Mouse (Mus musculus) midbrain, embryonic 12.5 days (tissue): ENCODE data around the gene Fam89a. TPM values are rescaled to one million over a fixed set of nuclear protein-coding genes. Genes with fewer than 3 reads are reported as not detected.

ENCODE experiments used
- ATAC-seq: fragments of 200-750 bp; cut with Nextera tagmentation; 2 replicates; pipeline ENCODE4 v1.8.0; 2017; ENCODE audit warnings: low read depth, moderate TSS enrichment, moderate library complexity; ENCODE audit not compliant: low FRiP score
- H3K27ac ChIP-seq: fragments of 300-500 bp; sonication (generic); replicated peaks from 2 replicates; pipeline ENCODE4 v1.5.1; 2016; ENCODE audit warnings: mild to moderate bottlenecking
- H3K27me3 ChIP-seq: fragments of 300-500 bp; sonication (generic); 2 replicates; pipeline ENCODE4 v1.6.1; 2016; ENCODE audit warnings: mild to moderate bottlenecking
- H3K36me3 ChIP-seq: fragments of 300-500 bp; sonication (generic); 2 replicates; pipeline ENCODE4 v1.6.1; 2016
- H3K4me1 ChIP-seq: fragments of 300-500 bp; sonication (generic); 2 replicates; pipeline ENCODE4 v1.6.1; 2016
- H3K4me2 ChIP-seq: fragments of 300-500 bp; sonication (generic); replicated peaks from 2 replicates; pipeline ENCODE4 v1.6.1; 2016; ENCODE audit warnings: mild to moderate bottlenecking, moderate library complexity
- H3K4me3 ChIP-seq: fragments of 300-500 bp; sonication (generic); 2 replicates; pipeline ENCODE4 v1.5.1; 2016; ENCODE audit warnings: mild to moderate bottlenecking
- H3K9ac ChIP-seq: fragments of 300-500 bp; sonication (generic); replicated peaks from 2 replicates; pipeline ENCODE4 v1.6.1; 2016; ENCODE audit warnings: mild to moderate bottlenecking, moderate library complexity
- H3K9me3 ChIP-seq: fragments of 300-500 bp; sonication (generic); 2 replicates; pipeline ENCODE4 v1.6.1; 2016; ENCODE audit warnings: mild to moderate bottlenecking
- WGBS: fragments of 180-500 bp; shearing (Covaris S2); methylation state at CpG from one replicate; pipeline ENCODE4 v1.1.7; 2016; 5-methylcytosine and 5-hydroxymethylcytosine counted together
- polyA plus RNA-seq: library from polyadenylated mRNA; unstranded; fragments of >200 nt; fragmentation: Nextera tagmentation; extraction: Ambion mirVana; gene quantifications from 2 replicates; pipeline ENCODE4 v1.2.1, GENCODE M21; 2016

The Fam89a gene
- polyA plus RNA-seq, 1 experiment from 2014 or later = 1.1 TPM

GRCm38 (mm10) chr8:124751191-124751590, 441 bp downstream of the Fam89a start:
- H3K27me3 ChIP-seq = peaks cover 61% of the 10 kb centered on the region
- peak overlapping the region; percentile 77 for H3K4me2 ChIP-seq
- H3K36me3 ChIP-seq = no peaks in the 10 kb centered on the region
- ATAC-seq = no peak
- peaks cover 14% of the 10 kb centered on the region; the same call in 1 of the 2 replicates for H3K4me1 ChIP-seq
- under 1% methylated on average over 31 of the region's 31 CpGs for WGBS
- peak overlapping the region; percentile 48 for H3K4me3 ChIP-seq
- peak overlapping the region; percentile 12; the same call in 1 of the 2 replicates for H3K9ac ChIP-seq
- H3K27ac ChIP-seq = no peak overlapping the region
- H3K9me3 ChIP-seq = no peaks in the 10 kb centered on the region

DNA sequence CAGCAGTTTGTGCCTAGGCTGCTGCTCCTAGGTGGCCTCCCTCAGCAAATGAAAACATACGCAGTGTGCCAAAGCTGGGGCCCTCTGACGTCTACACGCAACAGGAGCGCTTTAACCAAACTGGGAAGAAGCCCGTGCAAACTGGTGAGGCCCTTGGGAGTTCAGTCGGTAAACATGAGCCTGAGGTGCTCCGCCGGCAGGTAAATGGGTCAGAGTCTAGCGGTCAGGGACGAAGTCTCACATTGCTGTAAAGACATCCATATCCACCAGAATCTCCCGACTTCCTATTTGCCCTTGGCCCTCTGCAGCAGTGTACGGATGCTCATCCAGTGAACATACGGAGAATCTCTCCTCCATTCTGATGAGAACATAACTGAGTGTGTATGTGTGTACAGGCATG, 5.0 kb downstream of the Fam89a start:
- Histone ChIP-seq H3K9me3 (no peaks in the 10 kb centered on the region), H3K27me3 (peaks cover 28% of the 10 kb centered on the region), H3K4me3 (no peak overlapping the region), H3K36me3 (no peaks in the 10 kb centered on the region), H3K27ac (no peak overlapping the region), H3K4me1 (peaks cover 9% of the 10 kb centered on the region; the same call in 1 of the 2 replicates), H3K9ac (no peak overlapping the region), H3K4me2 (no peak overlapping the region)
- no peak for ATAC-seq
- 78% methylated on average over 13 of the region's 13 CpGs for WGBS

DNA sequence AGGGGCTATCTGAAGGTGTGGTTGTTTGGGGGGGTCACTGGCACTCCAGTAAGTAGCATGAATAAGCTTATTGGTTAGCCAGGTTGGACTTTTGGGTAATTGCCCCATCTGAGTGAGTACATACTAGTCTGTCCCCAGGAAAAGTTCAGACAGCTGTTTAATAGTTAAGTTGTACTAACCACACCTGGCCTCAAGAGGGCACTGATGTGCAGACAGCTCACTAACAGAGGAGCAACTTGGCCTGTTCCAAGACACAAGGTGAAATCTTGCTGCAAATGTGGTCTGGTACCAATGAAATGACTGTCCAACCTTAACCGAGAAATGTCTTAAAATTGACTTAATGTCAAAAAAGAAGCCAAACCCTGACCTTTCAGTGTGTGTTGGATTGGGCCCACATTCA, 12.4 kb downstream of the Fam89a start:
- Histone ChIP-seq H3K27ac (no peak overlapping the region), H3K27me3 (no peaks in the 10 kb centered on the region), H3K9ac (no peak overlapping the region), H3K4me1 (no peaks in the 10 kb centered on the region), H3K4me2 (no peak overlapping the region), H3K36me3 (peaks cover 29% of the 10 kb centered on the region), H3K9me3 (no peaks in the 10 kb centered on the region), H3K4me3 (no peak overlapping the region)
- WGBS = 92% methylated on average over 1 of the region's 1 CpGs
- no peak for ATAC-seq

DNA sequence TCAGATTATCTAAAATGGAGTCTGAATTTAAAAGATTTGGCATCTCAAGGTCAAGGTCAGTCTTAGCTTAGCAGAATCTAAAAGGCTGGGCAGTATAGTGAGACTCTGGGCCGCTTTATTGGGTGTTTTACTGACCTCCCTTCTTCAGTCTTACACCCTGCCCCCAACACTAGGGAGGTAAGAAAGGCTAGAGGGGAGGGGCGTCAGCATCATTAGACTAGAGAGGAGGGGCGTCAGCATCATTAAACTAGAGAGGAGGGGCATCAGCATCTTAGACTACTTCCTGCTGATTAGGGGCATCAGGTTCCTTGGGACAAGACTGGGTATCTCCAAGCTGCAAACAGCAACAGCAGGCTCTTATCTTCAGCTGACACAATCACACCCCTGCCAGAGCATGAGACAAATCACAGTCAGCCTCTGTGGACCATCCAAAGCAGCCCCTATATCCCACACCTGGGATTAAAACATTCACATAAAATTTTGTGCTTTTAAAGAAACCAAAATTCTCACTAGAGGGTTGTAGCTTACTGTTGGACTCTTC, 16.2 kb downstream of the Fam89a start:
- Histone ChIP-seq H3K9ac (no peak overlapping the region), H3K9me3 (no peaks in the 10 kb centered on the region), H3K27me3 (no peaks in the 10 kb centered on the region), H3K36me3 (peaks cover 59% of the 10 kb centered on the region), H3K4me1 (no peaks in the 10 kb centered on the region), H3K4me2 (no peak overlapping the region), H3K27ac (no peak overlapping the region), H3K4me3 (no peak overlapping the region)
- WGBS = 59% methylated on average over 3 of the region's 3 CpGs
- no peak for ATAC-seq

- no peak overlapping the region for H3K9ac ChIP-seq
- no peaks in the 10 kb centered on the region for H3K27me3 ChIP-seq
- H3K4me3 ChIP-seq = no peak overlapping the region
- ATAC-seq = no peak
- peaks cover 85% of the 10 kb centered on the region for H3K36me3 ChIP-seq
- 92% methylated on average over 8 of the region's 8 CpGs for WGBS
- no peaks in the 10 kb centered on the region for H3K4me1 ChIP-seq
- no peak overlapping the region for H3K27ac ChIP-seq
- H3K9me3 ChIP-seq = no peaks in the 10 kb centered on the region
- H3K4me2 ChIP-seq = no peak overlapping the region
Measured at GRCm38 (mm10) chr8:124732828-124733227, 18.8 kb downstream of the Fam89a start.

DNA sequence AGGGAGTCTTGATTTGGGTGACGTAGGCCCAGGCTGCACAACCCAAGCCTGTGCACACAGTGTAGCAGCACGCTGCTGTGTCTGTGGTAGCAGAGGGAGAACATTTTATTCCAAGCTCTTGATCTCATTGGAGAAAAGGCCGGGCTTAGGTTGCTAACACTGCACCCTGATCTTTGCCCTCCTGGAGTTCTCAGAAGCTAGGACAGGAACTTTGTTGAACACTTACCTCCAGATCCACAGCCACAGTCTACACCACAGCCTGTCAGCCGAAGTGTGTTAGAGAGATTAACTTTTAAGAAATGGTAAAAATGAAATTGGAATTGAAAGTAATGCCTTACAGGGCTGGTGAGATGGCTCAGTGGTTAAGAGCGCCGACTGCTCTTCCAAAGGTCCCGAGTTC, 27.3 kb downstream of the Fam89a start:
- Histone ChIP-seq H3K27ac (no peak overlapping the region), H3K4me1 (peaks cover 25% of the 10 kb centered on the region), H3K9me3 (no peaks in the 10 kb centered on the region), H3K9ac (no peak overlapping the region), H3K4me2 (no peak overlapping the region), H3K27me3 (no peaks in the 10 kb centered on the region), H3K4me3 (no peak overlapping the region), H3K36me3 (peaks cover 32% of the 10 kb centered on the region)
- ATAC-seq = no peak
- WGBS = 93% methylated on average over 7 of the region's 7 CpGs

GRCm38 (mm10) chr8:124721862-124722515, 29.6 kb downstream of the Fam89a start, which contains the start of the genes Ttc13 and Arv1:
TSS of gene Ttc13 (minus strand) at chr8:124721983.
TSS of gene Arv1 (plus strand) at chr8:124722139.
- no peaks in the 10 kb centered on the region for H3K27me3 ChIP-seq
- peaks cover 25% of the 10 kb centered on the region for H3K4me1 ChIP-seq
- H3K9ac ChIP-seq = peak within 1 kb of the TSS; percentile 98
- peak within 1 kb of the TSS; percentile 68 for H3K27ac ChIP-seq
- under 1% methylated on average over 56 of the region's 59 CpGs for WGBS
- peak within 1 kb of the TSS; percentile 98 for H3K4me3 ChIP-seq
- ATAC-seq = peak; percentile 99
- peak within 1 kb of the TSS; percentile 93 for H3K4me2 ChIP-seq
- H3K9me3 ChIP-seq = no peaks in the 10 kb centered on the region
- peaks cover 13% of the 10 kb centered on the region for H3K36me3 ChIP-seq

DNA sequence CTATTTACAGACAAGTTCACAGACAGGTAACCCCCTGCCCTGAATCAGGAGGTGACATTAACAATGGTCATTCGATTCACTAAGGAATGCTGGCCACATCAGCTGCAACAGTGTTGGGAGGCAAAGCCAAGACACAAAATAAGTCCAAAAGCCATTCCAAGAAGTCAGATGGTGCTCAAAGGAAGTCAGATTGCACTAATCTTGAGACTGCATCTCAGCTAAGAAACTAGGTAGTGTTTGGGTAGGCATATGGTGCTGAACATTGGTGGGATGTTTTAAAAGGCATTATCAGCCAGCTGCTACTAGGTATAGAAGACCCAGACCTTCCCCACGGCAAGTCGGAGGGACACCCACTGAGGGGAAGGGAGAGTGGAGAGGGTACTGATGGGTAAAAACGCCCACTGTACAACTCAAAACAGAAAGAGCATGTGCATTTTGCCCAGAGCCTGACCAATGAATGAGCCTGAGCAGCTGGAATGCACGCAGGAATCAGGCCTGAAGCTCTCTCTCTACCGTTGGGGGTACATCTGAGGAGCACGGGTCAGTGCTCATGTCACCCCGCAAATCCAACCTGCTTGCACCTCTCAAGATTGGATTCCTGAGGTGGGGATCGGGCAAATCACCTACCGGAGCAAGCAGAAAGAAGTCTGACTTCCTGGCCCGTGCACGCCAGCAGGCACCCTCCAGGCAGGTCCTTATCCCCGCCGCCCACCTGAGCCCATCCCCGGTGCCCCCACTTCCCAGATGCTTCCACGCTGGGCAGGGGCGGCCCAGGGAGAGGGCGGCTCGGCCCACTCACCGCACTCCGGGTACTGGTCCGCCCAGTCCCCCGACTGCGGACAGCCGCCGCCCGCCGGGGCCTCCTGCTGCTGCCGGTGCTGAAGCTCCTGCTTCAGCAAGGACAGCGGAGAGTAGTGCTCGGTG, 30.4 kb downstream of the Fam89a start:
- H3K36me3 ChIP-seq = peaks cover 10% of the 10 kb centered on the region
- peak overlapping the region; percentile 68 for H3K27ac ChIP-seq
- peak overlapping the region; percentile 98 for H3K9ac ChIP-seq
- no peak; the same call in 1 of the 2 replicates for ATAC-seq
- peaks cover 25% of the 10 kb centered on the region for H3K4me1 ChIP-seq
- peak overlapping the region; percentile 98 for H3K4me3 ChIP-seq
- peak overlapping the region; percentile 93 for H3K4me2 ChIP-seq
- H3K27me3 ChIP-seq = no peaks in the 10 kb centered on the region
- WGBS = 3% methylated on average over 31 of the region's 31 CpGs
- H3K9me3 ChIP-seq = no peaks in the 10 kb centered on the region

DNA sequence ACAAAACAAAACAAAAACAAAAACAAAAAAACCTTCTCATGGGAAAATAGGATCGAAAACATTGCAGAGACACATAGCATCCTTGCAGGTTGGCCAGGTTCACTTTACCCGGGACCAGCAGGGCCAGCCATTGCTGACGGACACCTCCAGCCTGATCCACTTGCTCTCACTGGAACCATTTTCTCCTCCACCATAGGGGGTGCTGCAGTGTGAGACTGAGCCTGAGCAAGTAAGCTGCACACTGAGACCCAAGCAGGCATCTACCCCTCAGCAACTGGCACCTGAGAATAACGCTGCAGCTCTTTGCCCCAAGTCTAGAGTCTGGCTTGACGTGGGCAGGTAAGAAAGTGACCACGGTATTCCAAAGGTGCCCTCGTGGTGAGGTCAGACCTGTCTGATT, 31.5 kb downstream of the Fam89a start:
- H3K4me2 ChIP-seq = peak overlapping the region; percentile 93
- H3K4me1 ChIP-seq = peaks cover 25% of the 10 kb centered on the region
- H3K36me3 ChIP-seq = peaks cover 8% of the 10 kb centered on the region; the same call in 1 of the 2 replicates
- no peaks in the 10 kb centered on the region for H3K27me3 ChIP-seq
- 80% methylated on average over 7 of the region's 7 CpGs for WGBS
- H3K9me3 ChIP-seq = no peaks in the 10 kb centered on the region
- no peak for ATAC-seq
- no peak overlapping the region; the same call in 1 of the 2 replicates for H3K4me3 ChIP-seq
- no peak overlapping the region for H3K9ac ChIP-seq
- no peak overlapping the region for H3K27ac ChIP-seq

DNA sequence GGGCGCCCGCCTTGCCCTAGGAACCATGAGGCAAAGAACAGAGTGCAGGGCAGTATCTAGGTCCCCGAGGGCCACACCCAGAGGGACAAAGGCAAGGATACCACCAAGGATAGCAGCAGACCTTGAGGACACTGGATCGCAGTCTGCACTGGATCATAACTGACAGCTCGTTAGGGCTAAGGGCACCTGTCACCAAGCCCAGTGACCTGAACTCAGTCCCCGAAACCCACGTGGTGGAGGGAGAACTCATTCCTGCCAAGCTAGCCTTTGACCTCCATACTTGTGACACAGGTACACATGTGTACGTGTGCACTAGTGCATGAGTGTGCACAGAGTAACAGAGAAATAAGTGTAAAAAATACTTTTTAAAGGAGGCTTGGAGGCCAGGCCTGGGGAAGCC, 35.9 kb downstream of the Fam89a start:
- H3K36me3 ChIP-seq = peaks cover 36% of the 10 kb centered on the region
- no peak overlapping the region for H3K9ac ChIP-seq
- H3K4me3 ChIP-seq = no peak overlapping the region
- no peaks in the 10 kb centered on the region for H3K27me3 ChIP-seq
- peaks cover 7% of the 10 kb centered on the region for H3K4me1 ChIP-seq
- 89% methylated on average over 8 of the region's 8 CpGs for WGBS
- no peaks in the 10 kb centered on the region for H3K9me3 ChIP-seq
- no peak overlapping the region for H3K27ac ChIP-seq
- ATAC-seq = no peak
- no peak overlapping the region for H3K4me2 ChIP-seq

- no peak overlapping the region for H3K4me2 ChIP-seq
- H3K4me1 ChIP-seq = no peaks in the 10 kb centered on the region
- H3K36me3 ChIP-seq = peaks cover 60% of the 10 kb centered on the region
- H3K9me3 ChIP-seq = no peaks in the 10 kb centered on the region
- no peak overlapping the region for H3K4me3 ChIP-seq
- 94% methylated on average over 6 of the region's 6 CpGs for WGBS
- no peak overlapping the region for H3K9ac ChIP-seq
- ATAC-seq = no peak
- no peak overlapping the region for H3K27ac ChIP-seq
- no peaks in the 10 kb centered on the region for H3K27me3 ChIP-seq
Measured at GRCm38 (mm10) chr8:124713207-124713606, 38.4 kb downstream of the Fam89a start.

- Histone ChIP-seq H3K9me3 (no peaks in the 10 kb centered on the region), H3K4me3 (no peak overlapping the region), H3K27me3 (no peaks in the 10 kb centered on the region), H3K9ac (no peak overlapping the region), H3K36me3 (peaks cover 69% of the 10 kb centered on the region), H3K27ac (no peak overlapping the region), H3K4me1 (no peaks in the 10 kb centered on the region), H3K4me2 (no peak overlapping the region)
- ATAC-seq = no peak
- 96% methylated on average over 8 of the region's 8 CpGs for WGBS
Measured at GRCm38 (mm10) chr8:124705823-124706222, 45.8 kb downstream of the Fam89a start.
